Mouse (Mus musculus) lung, postnatal 4 days (tissue): ENCODE measurements around the gene D230025D16Rik.
"Not testable (repeated sequence)": the region's sequence is repeated elsewhere in the genome, so short reads cannot be mapped to it uniquely, and the experiment has no call there.

Source experiments
- DNase-seq, 2 experiments: peaks; one replicate each; pipeline ENCODE4 v3.0.0; 2021

D230025D16Rik gene

GRCm38 (mm10) chr8:105224413-105225271 is at the start of gene D230025D16Rik:
Gene D230025D16Rik, plus strand, starts transcription at chr8:105225145.
- peak; percentile 96 to 98 for DNase-seq

- not testable (repeated sequence) for DNase-seq
Observed at GRCm38 (mm10) chr8:105175287-105175686, 49.7 kb upstream of the D230025D16Rik start.

GRCm38 (mm10) chr8:105178211-105178800 is 46.6 kb upstream of the D230025D16Rik start:
- DNase-seq: no peak

- no peak for DNase-seq
Observed at GRCm38 (mm10) chr8:105182201-105182600, 42.7 kb upstream of the D230025D16Rik start.

GRCm38 (mm10) chr8:105186467-105187005 is 38.4 kb upstream of the D230025D16Rik start:
- DNase-seq: no peak

- no peak for DNase-seq
Observed at GRCm38 (mm10) chr8:105192182-105192581, 32.8 kb upstream of the D230025D16Rik start.

- DNase-seq: no peak
Observed at GRCm38 (mm10) chr8:105205748-105206147, 19.2 kb upstream of the D230025D16Rik start.

- DNase-seq: no peak
Observed at GRCm38 (mm10) chr8:105206766-105207275, 18.1 kb upstream of the D230025D16Rik start.

- no peak for DNase-seq
Observed at GRCm38 (mm10) chr8:105207675-105208273, 17.2 kb upstream of the D230025D16Rik start.

GRCm38 (mm10) chr8:105209153-105210110 is 15.5 kb upstream of the D230025D16Rik start:
- no peak for DNase-seq

- no peak for DNase-seq
Observed at GRCm38 (mm10) chr8:105214104-105214503, 10.8 kb upstream of the D230025D16Rik start.

GRCm38 (mm10) chr8:105217926-105218522 is 6.9 kb upstream of the D230025D16Rik start:
- no peak for DNase-seq

GRCm38 (mm10) chr8:105223850-105224249 is 1.1 kb upstream of the D230025D16Rik start:
- DNase-seq: no peak

- no peak for DNase-seq
Observed at GRCm38 (mm10) chr8:105225272-105225593, 288 bp downstream of the D230025D16Rik start.

- DNase-seq: peak; percentile 28 to 54
Observed at GRCm38 (mm10) chr8:105225917-105226316, 972 bp downstream of the D230025D16Rik start.

- DNase-seq: no peak
Observed at GRCm38 (mm10) chr8:105231503-105232320, 6.8 kb downstream of the D230025D16Rik start.

GRCm38 (mm10) chr8:105232321-105232693 is 7.4 kb downstream of the D230025D16Rik start:
- DNase-seq: not testable (repeated sequence)

- DNase-seq: no peak
Observed at GRCm38 (mm10) chr8:105233126-105233935, 8.4 kb downstream of the D230025D16Rik start.

- no peak for DNase-seq
Observed at GRCm38 (mm10) chr8:105235206-105235605, 10.3 kb downstream of the D230025D16Rik start.
